Mouse (Mus musculus): ENCODE data around the gene Grk2. TPM values are rescaled to one million over a fixed set of nuclear protein-coding genes. Genes with fewer than 3 reads are reported as not detected.

The Grk2 gene
- polyA plus RNA-seq, 1 experiment from 2014 or later = 11.9 TPM

GRCm38 (mm10) chr19:4290749-4291148, 15.3 kb downstream of the Grk2 start:
- no peak for DNase-seq

DNA sequence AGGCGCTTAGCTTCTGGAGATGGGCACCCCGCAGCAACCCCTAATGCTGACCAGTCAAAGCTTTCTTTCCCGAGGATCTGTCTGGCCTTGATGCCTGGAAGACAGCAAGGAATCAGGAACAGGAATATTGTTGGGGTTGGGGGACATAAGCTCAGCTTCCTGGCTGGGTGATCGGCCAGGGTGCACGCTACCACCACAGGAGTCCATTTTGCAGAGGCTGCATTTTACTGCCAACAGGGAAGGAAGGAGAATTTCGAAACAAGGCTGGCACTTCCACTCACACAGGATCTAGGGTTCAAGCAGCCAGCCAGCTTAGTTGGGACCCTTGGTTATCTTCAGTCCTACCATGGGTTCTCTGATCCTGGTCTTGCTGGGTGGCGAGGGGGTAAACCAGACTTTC, 22.4 kb downstream of the Grk2 start:
- peaks cover 19% of the 10 kb centered on the region for H3K4me1 ChIP-seq (ENCODE audit: insufficient read depth)
- TF ChIP-seq EP300 (IDR thresholded peaks at IDR 0.05; ENCODE audit: low read depth) (no peak), CTCF (IDR thresholded peaks at IDR 0.05; ENCODE audit: low read depth) (0 out of 2 replicates have a peak, but pooled peaks have one; percentile 1)
- no peak for DNase-seq
- no peaks in the 10 kb centered on the region for H3K27me3 ChIP-seq (ENCODE audit: insufficient read depth, low read length)
- 33% methylated on average over 7 of the region's 7 CpGs for WGBS (ENCODE audit: insufficient replicate concordance)
- peak overlapping the region; percentile 76 for H3K4me2 ChIP-seq (ENCODE audit: low read depth, low read length)
- H3K4me3 ChIP-seq (ENCODE audit: low read depth, low read length) = peak overlapping the region; percentile 59
- peaks cover 3% of the 10 kb centered on the region; the same call in 1 of the 2 replicates for H3K9me3 ChIP-seq (ENCODE audit: low read length)
- peaks cover 32% of the 10 kb centered on the region for H3K36me3 ChIP-seq (replicated peaks; ENCODE audit: insufficient read depth, low read length)
- no peak for ATAC-seq
- no peak overlapping the region for H3K9ac ChIP-seq (replicated peaks)
- H3K27ac ChIP-seq (ENCODE audit: low read depth) = peak overlapping the region; percentile 71

More at GRCm38 (mm10) chr19:4290749-4291148, 15.3 kb downstream of the Grk2 start:
- no peak overlapping the region for H3K27ac ChIP-seq (ENCODE audit: low read depth)
- H3K4me3 ChIP-seq (ENCODE audit: low read depth, low read length) = no peak overlapping the region
- WGBS (ENCODE audit: insufficient replicate concordance) = 87% methylated on average over 15 of the region's 15 CpGs
- no peak overlapping the region for H3K9ac ChIP-seq (replicated peaks)
- TF ChIP-seq EP300 (IDR thresholded peaks at IDR 0.05; ENCODE audit: low read depth) = no peak
- TF ChIP-seq CTCF (IDR thresholded peaks at IDR 0.05; ENCODE audit: low read depth) = no peak
- ATAC-seq = no peak
- peaks cover 76% of the 10 kb centered on the region for H3K36me3 ChIP-seq (replicated peaks; ENCODE audit: insufficient read depth, low read length)
- no peak overlapping the region for H3K4me2 ChIP-seq (ENCODE audit: low read depth, low read length)
- H3K27me3 ChIP-seq (ENCODE audit: insufficient read depth, low read length) = no peaks in the 10 kb centered on the region
- H3K4me1 ChIP-seq (ENCODE audit: insufficient read depth) = peaks cover 13% of the 10 kb centered on the region
- H3K9me3 ChIP-seq (ENCODE audit: low read length) = no peaks in the 10 kb centered on the region

- WGBS (ENCODE audit: insufficient replicate concordance) = under 1% methylated on average over 42 of the region's 50 CpGs
- peak within 1 kb of the TSS; percentile 76 for H3K4me2 ChIP-seq (ENCODE audit: low read depth, low read length)
- peaks cover 3% of the 10 kb centered on the region; the same call in 1 of the 2 replicates for H3K9me3 ChIP-seq (ENCODE audit: low read length)
- peak within 1 kb of the TSS; percentile 57 for H3K9ac ChIP-seq (replicated peaks)
- peak within 1 kb of the TSS; percentile 59 for H3K4me3 ChIP-seq (ENCODE audit: low read depth, low read length)
- H3K27ac ChIP-seq (ENCODE audit: low read depth) = peak within 1 kb of the TSS; percentile 71
- peaks cover 19% of the 10 kb centered on the region for H3K4me1 ChIP-seq (ENCODE audit: insufficient read depth)
- DNase-seq (peak; percentile 91), ATAC-seq (peak; percentile 92)
- peaks cover 27% of the 10 kb centered on the region for H3K36me3 ChIP-seq (replicated peaks; ENCODE audit: insufficient read depth, low read length)
- H3K27me3 ChIP-seq (ENCODE audit: insufficient read depth, low read length) = no peaks in the 10 kb centered on the region
- no peak for TF ChIP-seq EP300 (IDR thresholded peaks at IDR 0.05; ENCODE audit: low read depth)
- peak; percentile 83 for TF ChIP-seq CTCF (IDR thresholded peaks at IDR 0.05; ENCODE audit: low read depth)
These were observed 23.0 kb downstream of the Grk2 start, which contains the start of gene Ankrd13d for GRCm38 (mm10) chr19:4282898-4283553. Gene Ankrd13d, minus strand, starts transcription at chr19:4283137.

DNA sequence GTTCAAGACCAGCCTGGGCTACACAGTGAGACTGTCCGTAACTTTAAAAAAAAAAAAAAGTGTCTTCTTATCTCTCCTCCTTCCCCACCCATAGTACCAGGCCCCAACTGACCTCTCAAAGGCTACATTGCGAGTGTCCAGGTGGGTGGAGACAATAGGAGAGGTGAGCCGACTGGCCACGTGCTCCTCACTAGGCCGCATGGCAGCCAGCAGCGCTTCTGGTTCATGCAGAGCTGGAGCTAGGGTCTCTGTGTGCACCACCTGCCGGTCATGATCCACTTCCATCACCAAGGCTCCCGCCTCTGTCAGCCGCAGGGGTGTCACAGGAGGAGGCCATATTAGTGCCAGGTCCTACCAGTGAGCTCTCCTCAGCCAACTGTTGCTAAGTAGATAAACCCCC, 25.6 kb downstream of the Grk2 start:
- Histone ChIP-seq H3K4me1 (ENCODE audit: insufficient read depth) (peaks cover 19% of the 10 kb centered on the region), H3K27me3 (ENCODE audit: insufficient read depth, low read length) (no peaks in the 10 kb centered on the region), H3K27ac (ENCODE audit: low read depth) (no peak overlapping the region), H3K9ac (replicated peaks) (no peak overlapping the region), H3K4me3 (ENCODE audit: low read depth, low read length) (no peak overlapping the region), H3K4me2 (ENCODE audit: low read depth, low read length) (no peak overlapping the region), H3K36me3 (replicated peaks; ENCODE audit: insufficient read depth, low read length) (peaks cover 2% of the 10 kb centered on the region; the same call in 1 of the 2 replicates), H3K9me3 (ENCODE audit: low read length) (peaks cover 3% of the 10 kb centered on the region; the same call in 1 of the 2 replicates)
- 89% methylated on average over 9 of the region's 9 CpGs for WGBS (ENCODE audit: insufficient replicate concordance)
- ATAC-seq = no peak
- no peak for TF ChIP-seq CTCF (IDR thresholded peaks at IDR 0.05; ENCODE audit: low read depth)
- TF ChIP-seq EP300 (IDR thresholded peaks at IDR 0.05; ENCODE audit: low read depth) = no peak
- no peak for DNase-seq

- Histone ChIP-seq H3K27ac (ENCODE audit: low read depth) (no peak overlapping the region), H3K4me1 (ENCODE audit: insufficient read depth) (peaks cover 19% of the 10 kb centered on the region), H3K9me3 (ENCODE audit: low read length) (peaks cover 3% of the 10 kb centered on the region; the same call in 1 of the 2 replicates), H3K4me3 (ENCODE audit: low read depth, low read length) (no peak overlapping the region), H3K9ac (replicated peaks) (no peak overlapping the region), H3K27me3 (ENCODE audit: insufficient read depth, low read length) (no peaks in the 10 kb centered on the region), H3K4me2 (ENCODE audit: low read depth, low read length) (no peak overlapping the region), H3K36me3 (replicated peaks; ENCODE audit: insufficient read depth, low read length) (peaks cover 2% of the 10 kb centered on the region; the same call in 1 of the 2 replicates)
- TF ChIP-seq CTCF (IDR thresholded peaks at IDR 0.05; ENCODE audit: low read depth) = peak; percentile 51
- no peak for TF ChIP-seq EP300 (IDR thresholded peaks at IDR 0.05; ENCODE audit: low read depth)
- no peak for ATAC-seq
- 81% methylated on average over 1 of the region's 1 CpGs for WGBS (ENCODE audit: insufficient replicate concordance)
- no peak for DNase-seq
These were observed 26.5 kb downstream of the Grk2 start for GRCm38 (mm10) chr19:4279487-4279886.

GRCm38 (mm10) chr19:4270972-4271371, 35.0 kb downstream of the Grk2 start:
- Histone ChIP-seq H3K36me3 (replicated peaks; ENCODE audit: insufficient read depth, low read length) (no peaks in the 10 kb centered on the region), H3K9me3 (ENCODE audit: low read length) (no peaks in the 10 kb centered on the region; the same call in 1 of the 2 replicates), H3K27ac (ENCODE audit: low read depth) (no peak overlapping the region), H3K4me1 (ENCODE audit: insufficient read depth) (peaks cover 11% of the 10 kb centered on the region), H3K4me3 (ENCODE audit: low read depth, low read length) (no peak overlapping the region), H3K9ac (replicated peaks) (no peak overlapping the region), H3K27me3 (ENCODE audit: insufficient read depth, low read length) (no peaks in the 10 kb centered on the region), H3K4me2 (ENCODE audit: low read depth, low read length) (no peak overlapping the region)
- ATAC-seq (no peak), DNase-seq (no peak)
- 88% methylated on average over 11 of the region's 11 CpGs for WGBS (ENCODE audit: insufficient replicate concordance)
- TF ChIP-seq EP300 (IDR thresholded peaks at IDR 0.05; ENCODE audit: low read depth) = no peak
- TF ChIP-seq CTCF (IDR thresholded peaks at IDR 0.05; ENCODE audit: low read depth) = no peak

All from liver, postnatal 0 days (tissue).